Mouse (Mus musculus): ENCODE measurements around the gene Gm45713. TPM values are rescaled to one million over a fixed set of nuclear protein-coding genes. Genes with fewer than 3 reads are reported as not detected.
A peak's percentile ranks its signal among the peaks of the same experiment; 100 is the strongest.
"Not testable (repeated sequence)": the region's sequence is repeated elsewhere in the genome, so short reads cannot be mapped to it uniquely, and the experiment has no call there.

Gene Gm45713
- total RNA-seq, 2 experiments from 2014 or later, result not detected

DNA sequence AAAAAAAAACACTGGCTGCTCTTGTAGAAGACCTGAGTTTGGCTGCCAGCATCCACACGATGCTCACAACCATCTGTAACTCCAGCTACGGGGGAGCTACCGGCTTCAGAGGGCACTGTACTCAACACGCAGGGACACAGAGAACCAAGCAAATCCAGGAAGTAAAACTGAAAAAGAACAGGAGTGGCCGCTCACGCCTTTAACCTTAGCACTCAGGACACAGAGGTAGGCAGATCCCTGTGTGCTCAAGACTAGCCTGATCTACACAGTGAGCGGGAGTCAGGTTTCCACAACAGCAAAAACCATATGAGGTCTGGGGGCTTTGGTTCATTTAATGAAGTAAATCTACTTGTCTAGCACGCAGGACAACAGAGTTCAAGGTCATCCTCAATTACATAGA is 30.5 kb downstream of the Gm45713 start:
- ATAC-seq (replicated peaks; ENCODE audit: low FRiP score, low TSS enrichment, poor library complexity, severe bottlenecking), result no peak

DNA sequence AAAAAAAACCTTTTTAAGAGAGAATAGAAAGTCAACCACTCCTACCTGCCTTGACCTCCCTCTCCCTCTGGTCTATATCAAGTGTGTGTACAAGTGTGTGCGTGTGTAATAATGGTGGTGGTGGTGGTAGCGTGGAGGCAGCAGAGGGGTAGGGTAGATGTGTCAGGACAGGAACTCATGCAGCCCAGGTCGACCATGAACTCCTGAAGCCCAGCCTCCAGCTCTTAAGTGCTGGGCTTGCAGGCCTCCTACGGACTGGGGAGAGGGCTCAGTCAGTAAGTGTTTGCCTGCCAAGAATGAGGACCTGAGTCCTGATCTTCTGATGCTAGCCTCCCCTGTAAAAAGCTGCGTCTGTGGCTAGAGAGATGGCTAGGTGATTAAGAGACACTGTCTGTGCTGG is 31.1 kb downstream of the Gm45713 start:
- no peak for ATAC-seq (replicated peaks; ENCODE audit: low FRiP score, low TSS enrichment, poor library complexity, severe bottlenecking)

GRCm38 (mm10) chr7:45103652-45104180 is 32.3 kb downstream of the Gm45713 start, which contains the start of gene Fcgrt:
Gene Fcgrt, minus strand, starts transcription at chr7:45103851.
- ATAC-seq (replicated peaks; ENCODE audit: low FRiP score, low TSS enrichment, poor library complexity, severe bottlenecking), result peak; percentile 82

DNA sequence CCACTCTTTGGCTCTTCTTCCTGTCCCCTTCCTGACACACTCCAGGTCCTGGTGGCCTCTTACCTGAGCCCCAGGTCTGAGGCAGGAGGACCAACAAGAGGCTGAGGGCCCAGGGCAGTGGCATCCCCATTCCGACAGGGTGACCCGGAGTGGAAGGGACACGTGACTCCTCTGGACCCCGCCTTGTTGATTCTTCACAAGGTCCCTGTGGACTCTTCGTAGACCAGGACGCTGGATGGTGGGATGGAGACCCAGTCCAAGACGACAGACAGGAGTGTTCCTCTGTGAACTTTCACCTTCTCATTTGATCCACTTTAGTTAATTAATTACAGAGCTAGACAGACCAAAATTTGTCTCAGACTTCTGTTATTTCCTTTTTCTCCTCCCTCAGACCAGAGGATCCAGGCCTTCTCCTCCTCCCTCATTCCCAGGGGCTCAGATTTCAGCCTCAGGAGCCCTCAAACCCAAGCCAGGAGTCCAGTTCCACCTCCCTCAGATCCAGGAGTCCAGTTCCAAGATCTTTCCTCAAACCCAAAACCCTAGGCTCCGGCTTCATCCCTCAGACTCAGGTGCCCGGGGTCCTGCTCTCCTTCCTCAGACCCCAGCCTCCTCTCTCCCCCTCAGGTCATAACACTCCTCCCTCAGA is 33.0 kb downstream of the Gm45713 start:
- no peak for ATAC-seq (replicated peaks; ENCODE audit: low FRiP score, low TSS enrichment, poor library complexity, severe bottlenecking)

DNA sequence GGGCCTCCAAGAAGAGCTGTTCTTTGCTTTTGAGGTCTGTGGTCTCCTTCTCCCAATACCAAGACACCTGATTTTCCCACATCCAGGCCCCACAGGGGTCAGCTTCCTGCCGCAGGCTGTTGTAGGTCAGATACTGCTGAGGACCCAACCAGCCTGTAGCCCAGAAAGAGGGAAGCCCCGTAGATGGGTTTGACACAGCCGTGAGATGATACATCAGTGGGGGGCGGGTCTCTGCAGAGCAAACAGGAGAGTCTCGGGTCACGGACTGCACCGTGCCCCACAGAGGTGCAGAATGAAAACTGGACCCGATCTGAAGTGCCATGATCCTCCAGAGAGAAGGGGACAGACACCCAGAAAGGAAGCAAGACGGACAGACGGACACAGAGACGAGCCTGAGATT is 33.6 kb downstream of the Gm45713 start:
- no peak for ATAC-seq (replicated peaks; ENCODE audit: low FRiP score, low TSS enrichment, poor library complexity, severe bottlenecking)

DNA sequence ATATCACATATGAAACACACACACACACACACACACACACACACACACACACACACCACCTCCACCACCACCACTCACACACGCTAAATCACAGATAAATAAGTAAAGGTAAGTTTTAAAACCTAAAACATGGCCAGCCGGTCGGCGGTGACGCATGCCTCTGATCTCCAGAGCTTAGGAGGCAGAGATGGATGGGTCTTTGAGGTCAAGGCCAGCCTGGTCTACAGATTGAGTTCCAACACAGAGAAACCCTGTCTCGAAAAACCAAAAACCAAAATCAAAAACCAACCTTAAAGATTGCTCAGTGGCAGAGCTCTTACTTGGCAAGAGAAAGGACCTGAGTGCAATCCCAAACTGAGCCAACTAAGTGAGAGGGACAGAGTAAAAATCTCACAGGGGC is 36.0 kb downstream of the Gm45713 start:
- no peak for ATAC-seq (replicated peaks; ENCODE audit: low FRiP score, low TSS enrichment, poor library complexity, severe bottlenecking)

DNA sequence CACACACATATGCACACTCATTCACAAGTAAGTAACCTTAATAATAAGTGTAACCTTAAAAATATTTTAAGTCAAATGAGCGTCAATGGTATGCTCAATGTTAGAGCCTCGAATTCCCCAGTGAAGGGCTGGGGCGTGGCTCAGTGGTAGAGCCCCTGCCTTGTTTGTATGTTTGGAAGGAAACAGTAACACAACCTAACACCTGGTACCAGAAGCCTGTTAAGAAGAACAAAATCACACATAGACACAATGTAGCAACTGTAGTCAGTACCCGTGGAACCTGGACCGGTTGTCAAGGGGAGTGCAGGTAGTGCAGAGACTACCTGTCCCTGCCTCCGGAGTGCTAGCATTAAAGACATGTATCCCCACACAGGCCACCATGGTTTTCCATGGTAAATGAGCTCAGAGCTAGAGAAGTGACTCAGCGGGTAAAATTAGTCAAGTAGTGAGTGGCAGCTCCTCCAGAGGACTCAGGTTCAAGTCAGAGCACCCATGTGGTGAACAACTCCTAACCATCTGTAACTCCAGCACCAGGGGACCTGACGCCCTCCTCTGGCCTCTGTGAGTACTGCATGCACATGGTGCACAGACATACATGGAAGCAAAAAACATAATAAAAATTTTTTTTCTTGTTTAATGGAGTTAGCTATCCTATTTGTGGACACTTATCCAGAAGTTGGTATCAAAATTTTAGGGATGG is 37.3 kb downstream of the Gm45713 start:
- ATAC-seq (replicated peaks; ENCODE audit: low FRiP score, low TSS enrichment, poor library complexity, severe bottlenecking), result no peak

DNA sequence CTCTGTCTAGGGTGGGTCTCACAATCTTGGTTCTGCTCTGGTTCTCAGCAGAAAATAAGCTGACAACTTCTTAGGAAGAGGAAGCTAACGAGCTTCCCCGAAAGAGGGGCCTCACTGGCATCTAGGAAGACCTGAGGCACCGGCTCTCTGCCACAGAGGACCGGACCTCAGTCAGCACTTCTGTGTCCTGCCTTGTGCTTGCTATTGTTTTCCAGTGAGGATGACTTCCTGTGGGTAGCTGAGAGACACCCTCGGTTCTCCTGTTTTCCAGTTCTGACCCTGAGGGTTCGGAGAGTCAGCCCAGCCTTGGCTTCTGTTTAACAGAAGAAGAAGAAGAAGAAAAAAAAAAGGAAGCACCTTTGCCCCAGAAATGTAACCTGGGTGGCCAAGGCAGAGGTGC is 38.6 kb downstream of the Gm45713 start:
- ATAC-seq (replicated peaks; ENCODE audit: low FRiP score, low TSS enrichment, poor library complexity, severe bottlenecking), result no peak

GRCm38 (mm10) chr7:45095965-45096364 is 40.1 kb downstream of the Gm45713 start:
- ATAC-seq (replicated peaks; ENCODE audit: low FRiP score, low TSS enrichment, poor library complexity, severe bottlenecking), result not testable (repeated sequence)

- no peak for ATAC-seq (replicated peaks; ENCODE audit: low FRiP score, low TSS enrichment, poor library complexity, severe bottlenecking)
Measured at GRCm38 (mm10) chr7:45095367-45095766, 40.7 kb downstream of the Gm45713 start.

DNA sequence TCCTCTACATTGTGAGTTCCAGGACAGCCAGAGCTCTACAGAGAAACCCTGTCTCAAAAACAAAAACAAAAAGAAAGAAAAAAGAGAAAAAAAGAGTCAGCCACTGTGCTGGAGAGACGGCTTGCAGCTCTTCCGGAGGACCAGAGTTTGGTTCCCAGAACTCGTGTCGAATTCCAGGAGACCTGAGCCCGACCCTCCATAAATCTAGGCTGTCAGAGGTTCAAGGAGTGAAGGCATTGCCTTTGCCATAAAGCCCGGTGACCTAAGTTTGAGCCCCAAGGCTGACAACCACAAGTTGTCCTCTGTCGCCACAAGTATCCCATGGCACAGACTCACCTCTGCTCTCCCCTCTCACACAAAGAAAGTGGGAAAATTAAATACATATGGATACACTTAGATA is 41.9 kb downstream of the Gm45713 start:
- no peak for ATAC-seq (replicated peaks; ENCODE audit: low FRiP score, low TSS enrichment, poor library complexity, severe bottlenecking)

GRCm38 (mm10) chr7:45093516-45093905 is 42.5 kb downstream of the Gm45713 start:
- no peak for ATAC-seq (replicated peaks; ENCODE audit: low FRiP score, low TSS enrichment, poor library complexity, severe bottlenecking)

GRCm38 (mm10) chr7:45092828-45093515 is 43.1 kb downstream of the Gm45713 start:
- no peak for ATAC-seq (replicated peaks; ENCODE audit: low FRiP score, low TSS enrichment, poor library complexity, severe bottlenecking)

GRCm38 (mm10) chr7:45092048-45092447 is 44.0 kb downstream of the Gm45713 start, which contains the start of gene Rcn3:
Gene Rcn3, minus strand, starts transcription at chr7:45092221.
- peak; percentile 80 for ATAC-seq (replicated peaks; ENCODE audit: low FRiP score, low TSS enrichment, poor library complexity, severe bottlenecking)

DNA sequence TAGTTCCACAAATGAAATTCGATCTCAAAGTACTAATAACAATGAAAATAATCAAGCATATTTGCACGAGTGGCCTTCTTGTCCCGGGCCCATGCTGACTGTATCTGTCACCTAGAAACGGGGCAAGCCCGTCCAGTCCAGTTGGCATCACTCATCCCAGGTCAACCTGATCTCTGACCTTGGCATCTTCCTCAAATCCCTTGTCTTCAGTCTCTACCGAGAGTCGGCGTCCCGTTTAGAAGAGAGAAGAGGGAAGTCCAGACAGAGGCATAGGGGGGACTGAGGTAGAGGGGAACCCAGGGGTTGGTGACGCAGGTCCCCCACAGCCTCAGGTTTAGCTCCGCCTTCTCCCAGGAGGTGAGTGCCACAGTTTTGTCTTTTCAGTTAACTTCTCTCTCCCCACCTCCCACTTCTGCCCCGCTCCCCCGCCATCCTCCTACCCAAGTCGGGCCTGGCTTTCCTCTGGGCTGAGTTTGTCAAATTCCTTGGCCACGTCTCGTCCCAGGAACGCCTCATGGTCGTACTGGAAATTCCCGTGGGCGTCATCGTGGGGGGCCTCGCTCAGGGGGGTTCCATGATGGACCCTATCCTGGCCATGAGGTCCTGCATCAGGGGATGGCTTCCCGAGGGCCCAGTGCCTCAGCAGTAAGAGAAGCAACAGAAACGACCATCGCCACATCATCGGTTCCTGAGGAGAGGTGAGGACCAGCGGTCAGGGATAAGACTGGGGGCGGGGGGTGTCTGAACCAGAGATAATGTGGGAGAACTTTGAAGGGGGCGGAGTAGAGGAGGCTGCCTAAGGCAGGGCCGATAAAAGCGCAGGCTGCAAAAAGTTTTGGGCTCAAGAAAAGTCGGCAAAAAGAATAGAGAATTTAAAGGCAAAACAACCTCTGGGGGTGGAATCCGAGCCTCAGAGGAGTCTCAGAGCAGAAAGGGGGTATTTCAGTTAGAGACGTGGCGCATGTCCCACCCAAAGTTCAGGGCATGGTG is 44.7 kb downstream of the Gm45713 start:
- no peak for ATAC-seq (replicated peaks; ENCODE audit: low FRiP score, low TSS enrichment, poor library complexity, severe bottlenecking)

- peak; percentile 43 for ATAC-seq (replicated peaks; ENCODE audit: low FRiP score, low TSS enrichment, poor library complexity, severe bottlenecking)
Measured at GRCm38 (mm10) chr7:45090251-45090977, 45.6 kb downstream of the Gm45713 start.

DNA sequence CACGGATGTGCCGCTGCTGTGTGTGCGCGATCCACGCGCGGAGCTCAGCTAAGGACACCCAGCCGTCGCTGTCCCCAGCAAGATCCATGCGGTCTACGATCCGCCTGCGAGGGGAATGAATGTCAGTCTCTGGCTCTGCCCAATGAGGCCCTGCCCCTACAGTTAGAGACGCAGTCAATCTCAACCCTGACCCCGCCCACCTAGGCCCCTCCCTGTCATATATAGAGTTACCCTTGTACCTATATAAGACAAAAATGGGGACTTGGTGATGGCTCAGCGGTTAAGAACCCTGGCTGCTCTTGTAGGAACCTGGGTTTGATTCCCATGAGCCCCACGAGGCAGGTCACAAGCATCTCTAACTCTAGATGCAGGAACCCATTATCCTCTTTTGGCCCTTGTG is 47.4 kb downstream of the Gm45713 start:
- ATAC-seq (replicated peaks; ENCODE audit: low FRiP score, low TSS enrichment, poor library complexity, severe bottlenecking), result no peak

DNA sequence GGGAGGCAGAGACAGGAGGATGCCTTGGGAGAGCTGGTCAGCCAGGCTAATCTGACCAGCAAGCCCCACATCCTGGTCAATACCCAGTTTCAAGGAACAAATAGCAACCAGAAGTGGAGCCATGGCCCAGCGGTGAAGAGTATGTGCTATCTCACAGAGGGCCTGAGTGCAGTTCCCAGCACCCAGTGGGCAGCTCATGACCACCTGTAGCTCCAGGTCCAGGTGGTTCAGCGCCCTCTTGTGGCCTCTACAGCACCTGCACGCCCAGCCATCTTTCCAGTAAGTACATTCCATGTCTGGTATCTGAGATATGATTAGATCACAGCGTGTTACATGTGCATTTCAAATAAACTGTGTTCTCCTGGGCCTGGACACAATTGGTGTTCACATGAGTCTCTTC is 49.9 kb downstream of the Gm45713 start:
- no peak for ATAC-seq (replicated peaks; ENCODE audit: low FRiP score, low TSS enrichment, poor library complexity, severe bottlenecking)
